Mouse (Mus musculus): ENCODE measurements around the gene Cep170. TPM values are rescaled to one million over a fixed set of nuclear protein-coding genes. Genes with fewer than 3 reads are reported as not detected.
A peak's percentile ranks its signal among the peaks of the same experiment; 100 is the strongest.

Cep170 gene
- total RNA-seq, 2 experiments from 2014 or later: 40.9 to 41.9 TPM

GRCm38 (mm10) chr1:176826931-176827330, 13.1 kb upstream of the Cep170 start:
- 0 out of 2 replicates have a peak, but pooled peaks have one; percentile 15 for ATAC-seq (replicated peaks; ENCODE audit: poor library complexity, severe bottlenecking)

GRCm38 (mm10) chr1:176826186-176826585, 12.3 kb upstream of the Cep170 start:
- peak; percentile 72 for ATAC-seq (replicated peaks; ENCODE audit: poor library complexity, severe bottlenecking)

GRCm38 (mm10) chr1:176825084-176825483, 11.2 kb upstream of the Cep170 start:
- no peak for ATAC-seq (replicated peaks; ENCODE audit: poor library complexity, severe bottlenecking)

DNA sequence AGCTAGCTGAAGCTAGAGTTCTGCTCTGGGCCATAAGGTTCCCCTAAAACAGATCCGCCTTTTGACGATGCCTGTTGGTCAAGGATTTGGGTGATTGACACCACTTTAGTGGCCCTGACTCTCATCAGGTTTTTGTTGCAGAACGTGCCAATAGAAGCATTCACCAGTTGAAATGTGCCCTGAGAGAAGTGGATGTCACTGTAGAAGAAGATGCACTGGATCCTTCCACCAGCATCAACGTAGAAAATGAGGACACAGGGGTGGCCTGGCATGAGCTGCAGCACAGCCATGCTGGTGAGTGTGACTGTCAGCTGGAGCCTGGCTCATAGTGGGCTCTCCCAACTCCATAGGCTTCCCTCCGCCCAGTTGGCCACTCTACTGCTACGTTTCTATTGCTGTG, 10.7 kb upstream of the Cep170 start:
- ATAC-seq (replicated peaks; ENCODE audit: poor library complexity, severe bottlenecking): no peak

DNA sequence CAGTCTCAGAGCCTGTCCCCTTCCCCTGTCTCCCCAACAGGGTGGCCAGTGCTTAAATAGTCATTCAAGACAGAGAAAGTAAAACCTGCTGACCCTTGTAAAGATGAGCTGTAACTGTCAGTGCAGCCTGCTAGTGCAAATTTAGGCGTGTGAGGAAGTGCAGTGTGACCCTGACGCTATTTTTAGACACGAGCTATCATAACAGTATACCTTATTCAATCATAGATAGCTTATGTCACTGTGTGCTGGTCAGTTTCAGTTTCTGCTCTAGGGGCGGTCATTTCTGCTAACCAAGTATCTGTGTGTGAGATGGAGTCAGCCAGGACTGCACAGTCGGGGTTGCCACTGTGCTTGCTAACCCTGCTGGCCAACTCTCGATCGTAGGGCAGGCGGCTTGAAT, 10.0 kb upstream of the Cep170 start:
- peak; percentile 35 for ATAC-seq (replicated peaks; ENCODE audit: poor library complexity, severe bottlenecking)

DNA sequence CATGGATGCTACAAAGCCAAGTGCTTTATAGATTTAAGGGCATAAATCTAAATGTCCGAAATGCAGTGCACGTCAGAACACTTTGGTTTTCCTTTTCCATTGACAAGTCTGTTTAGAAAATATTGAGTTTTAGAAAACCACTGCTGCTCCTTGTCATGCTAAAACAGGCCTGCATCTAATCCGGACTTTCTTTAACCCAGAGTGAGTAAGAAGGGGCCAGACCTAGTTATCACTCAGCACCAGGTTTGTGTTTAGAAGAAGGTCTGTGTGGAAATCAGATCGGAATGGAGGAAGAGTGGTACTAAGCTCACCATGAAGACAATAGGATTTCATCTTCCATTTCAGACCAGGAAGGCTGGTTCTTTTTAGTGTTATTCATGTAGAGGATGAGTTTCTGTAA, 9.1 kb upstream of the Cep170 start:
- no peak for ATAC-seq (replicated peaks; ENCODE audit: poor library complexity, severe bottlenecking)

- ATAC-seq (replicated peaks; ENCODE audit: poor library complexity, severe bottlenecking): no peak
These were observed 8.1 kb upstream of the Cep170 start for GRCm38 (mm10) chr1:176821929-176822328.

GRCm38 (mm10) chr1:176818763-176819162, 4.9 kb upstream of the Cep170 start:
- peak; percentile 32 for ATAC-seq (replicated peaks; ENCODE audit: poor library complexity, severe bottlenecking)

DNA sequence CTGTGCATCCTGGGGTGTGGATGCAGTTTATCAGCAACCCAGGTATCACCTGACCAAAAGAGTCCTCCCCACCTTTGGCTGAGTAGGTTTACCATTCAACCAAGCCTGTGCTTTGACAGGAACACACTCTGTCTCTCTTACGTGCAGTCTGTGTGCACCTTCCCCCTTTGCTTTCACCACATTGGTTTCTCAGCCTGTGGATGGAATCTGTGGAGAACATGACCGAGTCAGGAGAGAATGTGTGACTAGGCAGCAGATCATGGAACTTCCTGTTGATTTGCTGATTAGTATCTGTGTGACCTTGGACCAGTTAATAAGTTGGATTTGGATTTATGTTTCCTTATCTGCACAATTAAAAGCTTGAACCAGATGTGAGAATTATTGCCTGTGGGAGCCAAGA, 4.3 kb upstream of the Cep170 start:
- no peak for ATAC-seq (replicated peaks; ENCODE audit: poor library complexity, severe bottlenecking)

GRCm38 (mm10) chr1:176816728-176817127, 2.9 kb upstream of the Cep170 start:
- peak; percentile 15 for ATAC-seq (replicated peaks; ENCODE audit: poor library complexity, severe bottlenecking)

DNA sequence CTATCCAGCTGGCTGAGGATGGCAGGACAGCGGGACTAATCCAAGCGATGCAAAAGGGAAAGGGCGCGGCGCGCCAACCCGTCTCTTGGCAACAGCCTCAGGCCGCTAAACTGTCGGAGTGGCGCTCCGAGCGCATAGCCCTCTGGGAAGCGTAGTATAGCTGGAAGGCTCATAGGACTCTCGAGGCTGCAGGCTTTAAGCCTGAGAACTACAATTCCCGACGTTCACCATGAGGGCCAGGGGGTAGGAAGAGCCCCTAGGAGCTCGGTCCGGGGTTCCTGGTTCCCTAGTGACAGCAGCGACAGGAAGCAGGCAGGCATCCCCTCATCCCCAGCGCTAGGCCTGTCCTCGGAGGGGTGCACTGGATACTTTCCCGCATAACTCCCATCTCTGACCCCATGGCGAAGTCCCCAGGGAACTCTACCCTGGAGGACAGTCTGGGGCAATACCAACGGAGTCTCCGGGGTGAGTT, 760 bp upstream of the Cep170 start, which contains the start of gene Sdccag8:
Gene Sdccag8, plus strand, starts transcription at position 70 of the 472 bp plus-strand sequence.
- ATAC-seq (replicated peaks; ENCODE audit: poor library complexity, severe bottlenecking): peak; percentile 70

DNA sequence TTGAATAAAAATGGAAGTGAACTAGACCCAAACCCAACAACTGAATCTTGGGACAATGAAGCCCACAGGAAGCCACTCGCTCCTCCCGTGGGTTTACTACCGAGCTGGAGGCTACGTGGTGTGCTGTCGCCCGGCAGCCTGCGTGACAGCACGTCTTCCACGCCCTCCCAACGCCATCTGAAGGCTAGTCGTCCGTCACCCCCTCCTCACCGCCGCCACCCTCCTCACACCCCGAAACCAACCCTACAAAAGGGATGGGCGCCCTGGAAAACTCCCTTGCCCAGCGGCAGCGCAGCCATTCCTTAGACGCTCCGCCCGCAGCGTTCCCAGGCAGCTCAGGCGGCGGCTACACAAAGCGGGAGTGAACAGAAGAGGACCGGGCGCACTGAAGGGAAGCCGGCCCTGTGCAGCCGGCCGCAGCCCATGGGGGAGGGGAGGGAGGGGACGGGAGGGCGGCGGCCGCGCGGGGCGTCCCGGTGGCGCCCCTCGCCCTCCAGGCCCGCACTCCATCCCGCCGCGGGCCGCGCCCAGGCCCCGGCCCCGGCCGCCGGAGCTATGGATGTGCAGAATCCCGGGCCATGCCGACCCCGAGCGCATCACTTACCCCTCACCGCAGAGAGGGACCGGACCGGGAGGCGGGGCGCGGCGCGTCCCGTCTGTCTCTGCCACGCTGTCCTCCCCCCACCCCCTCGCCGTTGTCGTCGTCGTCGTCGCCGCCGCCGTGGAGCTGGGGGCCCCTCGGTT, 403 bp downstream of the Cep170 start:
- ATAC-seq (replicated peaks; ENCODE audit: poor library complexity, severe bottlenecking): peak; percentile 26

GRCm38 (mm10) chr1:176812491-176813291, 1.2 kb downstream of the Cep170 start:
- ATAC-seq (replicated peaks; ENCODE audit: poor library complexity, severe bottlenecking): no peak

GRCm38 (mm10) chr1:176811892-176812291, 2.0 kb downstream of the Cep170 start:
- no peak for ATAC-seq (replicated peaks; ENCODE audit: poor library complexity, severe bottlenecking)

DNA sequence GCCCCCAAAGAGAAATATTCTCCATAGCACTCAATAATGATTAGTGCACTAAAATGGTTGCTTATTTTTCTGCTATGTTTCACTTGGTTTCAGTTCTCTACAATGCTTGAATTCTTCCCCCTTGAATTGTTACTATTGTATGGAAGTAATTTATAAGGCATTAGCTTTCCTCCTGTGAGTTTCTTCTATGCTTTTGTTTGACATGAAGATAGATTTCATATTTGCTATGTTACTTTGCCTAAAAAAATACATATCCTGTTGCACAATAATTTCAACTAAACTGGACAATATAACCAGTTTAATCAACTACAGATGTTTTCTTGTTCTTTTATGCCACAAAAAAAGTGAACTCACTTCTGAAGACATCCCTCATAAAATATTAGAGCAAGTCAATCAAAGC, 3.7 kb downstream of the Cep170 start:
- no peak for ATAC-seq (replicated peaks; ENCODE audit: poor library complexity, severe bottlenecking)

GRCm38 (mm10) chr1:176800728-176801365, 13.0 kb downstream of the Cep170 start:
- peak; percentile 78 for ATAC-seq (replicated peaks; ENCODE audit: poor library complexity, severe bottlenecking)

GRCm38 (mm10) chr1:176798673-176799072, 15.2 kb downstream of the Cep170 start:
- 0 out of 2 replicates have a peak, but pooled peaks have one; percentile 26 for ATAC-seq (replicated peaks; ENCODE audit: poor library complexity, severe bottlenecking)

DNA sequence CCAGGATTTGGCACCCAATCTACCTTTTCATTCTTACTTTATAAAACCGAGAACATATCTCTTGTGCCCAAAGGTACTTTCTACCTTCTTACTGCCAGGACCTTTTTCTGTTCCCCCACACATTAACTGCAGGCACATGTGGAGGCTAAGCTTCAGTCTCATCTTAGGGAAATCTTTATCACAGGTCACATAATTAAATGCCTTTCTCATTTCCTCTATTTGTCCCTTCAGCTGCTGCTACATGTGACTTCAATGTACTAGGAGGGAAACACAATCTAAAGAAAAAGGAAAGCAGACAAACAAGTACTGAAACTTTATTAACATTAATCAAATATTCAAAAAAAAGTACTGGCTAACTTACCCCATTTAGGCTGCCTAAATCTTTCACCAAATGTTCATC, 21.7 kb downstream of the Cep170 start:
- no peak for ATAC-seq (replicated peaks; ENCODE audit: poor library complexity, severe bottlenecking)

DNA sequence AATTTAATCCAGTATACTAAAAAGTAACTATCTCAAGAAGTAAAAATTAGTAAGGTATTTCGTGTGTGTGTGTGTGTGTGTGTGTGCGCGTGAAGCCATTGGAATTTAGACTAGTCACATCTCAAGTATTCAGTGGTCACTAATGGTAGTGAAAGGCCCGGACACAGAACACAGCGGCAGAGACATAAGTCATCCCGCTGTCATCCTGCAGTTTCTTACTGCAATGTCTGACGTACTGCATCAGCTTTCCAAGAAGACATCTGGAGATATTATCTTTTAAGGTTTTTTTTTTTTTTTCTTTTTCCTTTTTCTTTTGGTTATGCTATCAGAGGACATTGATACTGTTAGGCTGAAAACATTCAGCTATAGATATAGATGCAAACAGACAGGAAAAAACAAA, 24.5 kb downstream of the Cep170 start:
- no peak for ATAC-seq (replicated peaks; ENCODE audit: poor library complexity, severe bottlenecking)

GRCm38 (mm10) chr1:176774533-176774932, 39.3 kb downstream of the Cep170 start:
- ATAC-seq (replicated peaks; ENCODE audit: poor library complexity, severe bottlenecking): no peak

GRCm38 (mm10) chr1:176762295-176762694, 51.6 kb downstream of the Cep170 start:
- ATAC-seq (replicated peaks; ENCODE audit: poor library complexity, severe bottlenecking): no peak

All from granulocyte monocyte progenitor cell, adult 5-6 weeks (primary cell).